Mouse (Mus musculus): ENCODE measurements around the gene Dtl.

Dtl gene

GRCm38 (mm10) chr1:191579524-191579923 lies 4.2 kb upstream of the Dtl start:
- no peak for DNase-seq (ENCODE audit: low spot score)

GRCm38 (mm10) chr1:191574871-191575457 lies 380 bp downstream of the Dtl start:
- no peak for DNase-seq (ENCODE audit: low spot score)

- no peak for DNase-seq (ENCODE audit: low spot score)
Observed at GRCm38 (mm10) chr1:191573906-191574639, 1.3 kb downstream of the Dtl start.

GRCm38 (mm10) chr1:191570415-191570814 lies 4.9 kb downstream of the Dtl start:
- DNase-seq (ENCODE audit: low spot score) = no peak

GRCm38 (mm10) chr1:191569625-191570024 lies 5.7 kb downstream of the Dtl start:
- no peak for DNase-seq (ENCODE audit: low spot score)

GRCm38 (mm10) chr1:191567859-191568258 lies 7.5 kb downstream of the Dtl start:
- DNase-seq (ENCODE audit: low spot score) = no peak

- DNase-seq (ENCODE audit: low spot score) = no peak
Observed at GRCm38 (mm10) chr1:191562823-191563365, 12.4 kb downstream of the Dtl start.

GRCm38 (mm10) chr1:191559779-191560178 lies 15.6 kb downstream of the Dtl start:
- DNase-seq (ENCODE audit: low spot score) = no peak

GRCm38 (mm10) chr1:191557109-191557508 lies 18.2 kb downstream of the Dtl start:
- DNase-seq (ENCODE audit: low spot score) = no peak

- DNase-seq (ENCODE audit: low spot score) = no peak
Observed at GRCm38 (mm10) chr1:191550786-191551185, 24.6 kb downstream of the Dtl start.

GRCm38 (mm10) chr1:191543747-191544146 lies 31.6 kb downstream of the Dtl start:
- DNase-seq (ENCODE audit: low spot score) = no peak

GRCm38 (mm10) chr1:191541619-191542018 lies 33.7 kb downstream of the Dtl start:
- no peak for DNase-seq (ENCODE audit: low spot score)

- no peak for DNase-seq (ENCODE audit: low spot score)
Observed at GRCm38 (mm10) chr1:191541014-191541413, 34.3 kb downstream of the Dtl start.

GRCm38 (mm10) chr1:191540300-191540699 lies 35.0 kb downstream of the Dtl start:
- DNase-seq (ENCODE audit: low spot score) = no peak

GRCm38 (mm10) chr1:191534896-191535295 lies 40.4 kb downstream of the Dtl start:
- no peak for DNase-seq (ENCODE audit: low spot score)

- no peak for DNase-seq (ENCODE audit: low spot score)
Observed at GRCm38 (mm10) chr1:191531023-191531422, 44.3 kb downstream of the Dtl start.

- no peak for DNase-seq (ENCODE audit: low spot score)
Observed at GRCm38 (mm10) chr1:191529406-191529805, 45.9 kb downstream of the Dtl start.

- DNase-seq (ENCODE audit: low spot score) = peak; percentile 14
Observed at GRCm38 (mm10) chr1:191527921-191528612, 47.3 kb downstream of the Dtl start.

GRCm38 (mm10) chr1:191527089-191527488 lies 48.3 kb downstream of the Dtl start:
- no peak for DNase-seq (ENCODE audit: low spot score)

GRCm38 (mm10) chr1:191521395-191521794 lies 53.9 kb downstream of the Dtl start:
- DNase-seq (ENCODE audit: low spot score) = no peak

GRCm38 (mm10) chr1:191520669-191521068 lies 54.7 kb downstream of the Dtl start:
- DNase-seq (ENCODE audit: low spot score) = no peak

GRCm38 (mm10) chr1:191520194-191520593 lies 55.1 kb downstream of the Dtl start:
- no peak for DNase-seq (ENCODE audit: low spot score)
